8 mouse cellular contexts compared by ENCODE assay signal in genomic region chr8:119861706-119862389, GRCm38 (mm10). TPM values are rescaled to one million over a fixed set of nuclear protein-coding genes. Genes with fewer than 3 reads are reported as not detected.
A peak's percentile ranks its signal among the peaks of the same experiment; 100 is the strongest.
DNase-seq lines count a peak whose midpoint lies in the region; ATAC-seq and TF ChIP-seq lines count a peak whose summit lies in the region.

TSS of gene Klhl36 (plus strand) at chr8:119862266.

- peaks cover 15% of the 10 kb centered on the region for H3K4me1 ChIP-seq in hindbrain, embryonic 13.5 days (replicated peaks)

- POLR2A ChIA-PET in Patski (lab: Charles Lee) = interaction anchor here (1.0 to 1.5 kb wide), 3 partner anchors 23 to 69 kb away, joined by 3 to 6 read pairs (median 3); no protein-coding TSS in a partner anchor

- H3K9ac ChIP-seq in hindbrain, embryonic 13.5 days = peak within 1 kb of the TSS; percentile 88

- peak; percentile 92 for ATAC-seq in Patski
- peak; percentile 96 for ATAC-seq in hindbrain, embryonic 13.5 days (ENCODE audit: low FRiP score)

- TF ChIP-seq CTCF in Patski (IDR thresholded peaks at IDR 0.05) = no peak

- CTCF ChIA-PET in Patski (lab: Charles Lee) = interaction anchor here (0.8 to 1.6 kb wide), 2 partner anchors 18 to 82 kb away, joined by 3 to 4 read pairs; no protein-coding TSS in a partner anchor

- peak within 1 kb of the TSS; percentile 87 for H3K4me2 ChIP-seq in hindbrain, embryonic 13.5 days

- peaks cover 8% of the 10 kb centered on the region for H3K27me3 ChIP-seq in Patski
- H3K27me3 ChIP-seq in hindbrain, embryonic 13.5 days = peaks cover 4% of the 10 kb centered on the region; the same call in 1 of the 2 replicates

- H3K36me3 ChIP-seq in hindbrain, embryonic 13.5 days = no peaks in the 10 kb centered on the region

- peak within 1 kb of the TSS; percentile 55; the same call in 1 of the 2 replicates for H3K27ac ChIP-seq in hindbrain, embryonic 13.5 days

- WGBS in hindbrain, embryonic 13.5 days = 2% methylated on average over 35 of the region's 35 CpGs

- in situ Hi-C loops in Patski (cut with MboI; ENCODE audit: low pct_unique_long_range_greater_than_20kb) = no loop called here

- peak within 1 kb of the TSS; percentile 76 for H3K4me3 ChIP-seq in hindbrain, embryonic 13.5 days

- no peaks in the 10 kb centered on the region for H3K9me3 ChIP-seq in hindbrain, embryonic 13.5 days

- peak; percentile 51 for DNase-seq in Patski (ENCODE audit: low read depth, low spot score)
- DNase-seq in cerebellum, postnatal 14 days = peak; percentile 98
- DNase-seq in frontal cortex, postnatal 14 days (ENCODE audit: low spot score in 2 of 2) = peak; percentile 91 to 96
- peak; percentile 88 to 91 for DNase-seq in layer of hippocampus, postnatal 25 days (ENCODE audit: extremely low spot score in 1 of 2, low spot score in 1 of 2)
- DNase-seq in lung, postnatal 25 days (ENCODE audit: low spot score) = peak; percentile 97
- peak; percentile 97 for DNase-seq in retina, embryonic 14.5 days (ENCODE audit: low spot score)
- DNase-seq in thymus, postnatal 4 days = peak; percentile 99

RNA-seq across cellular contexts. Expression of gene Klhl36, which starts in this region (rescaled TPM):
- 8.6 TPM for polyA plus RNA-seq in Patski (2021)
- 14.6 and 14.8 TPM in 2 replicates for polyA plus RNA-seq in hindbrain, embryonic 13.5 days (2015; fragmentation: Nextera tagmentation; extraction: Ambion mirVana)
- total RNA-seq in layer of hippocampus, postnatal 25 days (2021) = 1 to 10 TPM; 8.0 to 8.5 TPM

Comparison
In these comparisons a context has a peak if more than half of its experiments do, and no peak if none do; other contexts are left out.
1. Peak in every context shown above with its lines: DNase-seq, ATAC-seq, H3K4me3 ChIP-seq and H3K27ac ChIP-seq.